Comparison of ENCODE assay signal across 16 mouse cellular contexts in the genomic region with DNA sequence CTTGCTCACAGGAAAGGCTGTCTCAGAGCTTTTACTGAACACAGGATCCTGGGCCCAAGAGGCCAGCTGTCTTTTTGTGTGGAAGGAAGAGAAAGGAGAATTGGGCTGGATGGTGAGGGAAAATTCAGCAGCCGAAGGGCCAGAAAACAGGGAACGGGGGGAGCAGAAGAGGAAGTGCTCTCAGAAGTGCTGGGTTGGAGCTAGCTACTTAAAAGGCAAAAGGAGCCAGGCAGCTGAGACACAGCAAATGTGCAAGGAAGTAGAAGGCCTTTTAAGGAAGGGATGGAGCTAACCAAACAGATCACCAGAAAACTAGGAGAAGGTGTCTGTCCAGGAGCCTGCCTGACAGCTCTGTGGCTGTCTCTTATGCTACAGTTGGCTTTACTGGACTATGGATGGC.
A peak's percentile ranks its signal among the peaks of the same experiment; 100 is the strongest.
DNase-seq lines count a peak whose midpoint lies in the region; ATAC-seq and TF ChIP-seq lines count a peak whose summit lies in the region.
"Had no signal": no experiment of that assay in that cellular context is flagged by ENCODE, and none has a peak within 500 bp of the region (broad histone marks: within the 10 kb centered on the region; RNA-seq: fewer than 3 reads in every experiment).

No protein-coding gene starts in this region.

- peaks cover 64% of the 10 kb centered on the region for H3K4me1 ChIP-seq in hindbrain, embryonic 10.5 days (replicated peaks)
- peaks cover 25% of the 10 kb centered on the region for H3K4me1 ChIP-seq in hindbrain, embryonic 16.5 days (ENCODE audit: control insufficient read depth, insufficient read depth, low read depth, low read length)
- H3K4me1 ChIP-seq in spleen, adult 2 months (ENCODE audit: control insufficient read depth, insufficient read depth, insufficient read length), result peaks cover 2% of the 10 kb centered on the region; the same call in 1 of the 2 replicates
- H3K4me1 ChIP-seq in limb, embryonic 10.5 days, result peaks cover 68% of the 10 kb centered on the region

- WGBS in hindbrain, embryonic 10.5 days, result 72% methylated on average over 2 of the region's 2 CpGs
- WGBS in hindbrain, embryonic 16.5 days, result 70% methylated on average over 2 of the region's 2 CpGs
- WGBS in spleen, adult 2 months, result 19% methylated on average over 2 of the region's 2 CpGs
- 42% methylated on average over 2 of the region's 2 CpGs for WGBS in limb, embryonic 10.5 days

- no peak for TF ChIP-seq CTCF in spleen, adult 2 months (IDR thresholded peaks at IDR 0.05; ENCODE audit: extremely low read depth, insufficient read depth, insufficient read length, insufficient replicate concordance)

- TF ChIP-seq POLR2A in spleen, adult 2 months (IDR thresholded peaks at IDR 0.05; ENCODE audit: low read depth, low read length), result no peak

- no peaks in the 10 kb centered on the region for H3K27me3 ChIP-seq in hindbrain, embryonic 10.5 days (ENCODE audit: insufficient read depth, poor library complexity, severe bottlenecking)
- no peaks in the 10 kb centered on the region for H3K27me3 ChIP-seq in hindbrain, embryonic 16.5 days (replicated peaks; ENCODE audit: control insufficient read depth, insufficient read depth, low read length)
- no peaks in the 10 kb centered on the region for H3K27me3 ChIP-seq in spleen, adult 2 months (ENCODE audit: control insufficient read depth, insufficient read depth, low read length)
- H3K27me3 ChIP-seq in limb, embryonic 10.5 days (ENCODE audit: low read depth, poor library complexity, severe bottlenecking), result no peaks in the 10 kb centered on the region
- H3K27me3 ChIP-seq: Patski had no signal

- no peaks in the 10 kb centered on the region for H3K9me3 ChIP-seq in hindbrain, embryonic 10.5 days
- no peaks in the 10 kb centered on the region for H3K9me3 ChIP-seq in hindbrain, embryonic 16.5 days (ENCODE audit: control insufficient read depth, low read length)
- no peaks in the 10 kb centered on the region for H3K9me3 ChIP-seq in limb, embryonic 10.5 days (replicated peaks)

- no peak for ATAC-seq in hindbrain, embryonic 16.5 days
- ATAC-seq: CD4-positive, CD25-positive, alpha-beta regulatory T cell, adult 4 months; liver, postnatal 0 days; Patski had no signal

- no peaks in the 10 kb centered on the region for H3K36me3 ChIP-seq in hindbrain, embryonic 10.5 days
- no peaks in the 10 kb centered on the region for H3K36me3 ChIP-seq in hindbrain, embryonic 16.5 days (ENCODE audit: control insufficient read depth, insufficient read depth, low read length)
- H3K36me3 ChIP-seq in spleen, adult 2 months (ENCODE audit: control insufficient read depth, insufficient read depth, low read length), result no peaks in the 10 kb centered on the region
- H3K36me3 ChIP-seq in limb, embryonic 10.5 days, result no peaks in the 10 kb centered on the region

- H3K9ac ChIP-seq in hindbrain, embryonic 16.5 days (ENCODE audit: low read depth, low read length), result no peak overlapping the region
- H3K9ac ChIP-seq: liver, postnatal 0 days had no signal

- no peak overlapping the region for H3K4me2 ChIP-seq in hindbrain, embryonic 16.5 days (ENCODE audit: low read length)

- DNase-seq in hindbrain, embryonic 10.5 days (ENCODE audit: low spot score), result no peak
- no peak for DNase-seq in spleen, adult 2 months (ENCODE audit: low read depth in 1 of 2, low spot score in 2 of 2)
- no peak for DNase-seq in spleen, postnatal 14 days (ENCODE audit: low spot score in 2 of 2)
- DNase-seq in limb, embryonic 10.5 days (ENCODE audit: low spot score), result no peak
- no peak for DNase-seq in adrenal gland, postnatal 36 days
- DNase-seq in thymus, postnatal 25 days, result no peak
- DNase-seq: cerebellum, postnatal 10 days; heart, postnatal 36 days; kidney, adult 9 months; liver, postnatal 0 days; thymus, adult 2 months had no signal

- peak overlapping the region; percentile 31; the same call in 1 of the 2 replicates for H3K27ac ChIP-seq in hindbrain, embryonic 10.5 days
- H3K27ac ChIP-seq in hindbrain, embryonic 16.5 days (ENCODE audit: low read depth, low read length), result no peak overlapping the region
- H3K27ac ChIP-seq in spleen, adult 2 months (ENCODE audit: insufficient read depth, low read length), result peak overlapping the region; percentile 10; the same call in 1 of the 2 replicates
- peak overlapping the region; percentile 39 for H3K27ac ChIP-seq in limb, embryonic 10.5 days

- no peak overlapping the region for H3K4me3 ChIP-seq in hindbrain, embryonic 10.5 days
- no peak overlapping the region for H3K4me3 ChIP-seq in hindbrain, embryonic 16.5 days (ENCODE audit: low read length)
- H3K4me3 ChIP-seq in spleen, adult 2 months (ENCODE audit: extremely low read depth, insufficient read depth, insufficient read length), result no peak overlapping the region
- no peak overlapping the region for H3K4me3 ChIP-seq in limb, embryonic 10.5 days
- H3K4me3 ChIP-seq: megakaryocyte, embryonic 14.5 days; myocyte had no signal
